Mouse (Mus musculus): ENCODE data around the gene Evi5. TPM values are rescaled to one million over a fixed set of nuclear protein-coding genes. Genes with fewer than 3 reads are reported as not detected.

Gene Evi5
- 64.5 and 67.3 TPM in 2 replicates for polyA plus RNA-seq (2015; fragmentation: Nextera tagmentation; extraction: Ambion mirVana)

DNA sequence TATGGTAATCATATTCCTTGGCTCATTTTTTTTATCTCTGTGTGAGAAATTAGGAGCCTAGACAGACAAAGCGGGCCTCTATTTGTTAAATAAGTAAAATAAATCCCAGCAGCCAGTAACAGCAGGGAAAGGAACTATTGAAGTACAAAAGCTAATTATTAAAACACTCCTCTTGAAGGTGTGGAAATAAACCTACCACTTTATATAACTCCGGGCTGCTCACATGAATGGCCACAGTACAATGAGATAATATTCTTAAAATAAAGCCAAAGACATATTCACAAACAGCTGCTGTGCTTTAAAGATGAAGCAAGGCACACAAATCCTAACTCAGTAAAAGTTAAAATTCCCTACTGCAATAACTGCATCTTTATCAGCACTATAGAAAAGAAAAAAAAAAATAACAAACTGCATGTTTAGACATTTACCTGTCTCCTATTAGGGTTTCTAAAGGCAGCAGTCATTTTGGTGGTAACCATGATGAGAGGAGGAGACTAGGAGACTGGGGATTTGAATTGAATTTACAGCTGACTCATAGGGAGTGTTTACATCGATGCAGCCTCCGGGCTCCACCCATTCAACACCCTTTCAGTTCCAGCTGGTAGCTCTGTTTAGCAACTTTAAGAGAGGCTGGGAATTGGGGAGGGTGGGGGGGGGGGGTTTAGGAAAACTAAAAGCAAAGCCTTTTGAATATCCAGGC lies at the start of gene Evi5:
Gene Evi5, minus strand, starts transcription at position 547 of the 700 bp plus-strand sequence.
- H3K4me1 ChIP-seq, result no peaks in the 10 kb centered on the region
- H3K4me3 ChIP-seq, result no peak within 1 kb of the TSS
- H3K27ac ChIP-seq, result no peak within 1 kb of the TSS
- H3K9me3 ChIP-seq, result no peaks in the 10 kb centered on the region
- no peaks in the 10 kb centered on the region for H3K36me3 ChIP-seq
- no peak for ATAC-seq (ENCODE audit: borderline replicate concordance, extremely low read depth, low FRiP score, low TSS enrichment)
- 34% methylated on average over 4 of the region's 4 CpGs for WGBS
- no peaks in the 10 kb centered on the region for H3K27me3 ChIP-seq
- H3K4me2 ChIP-seq, result no peak within 1 kb of the TSS
- no peak within 1 kb of the TSS for H3K9ac ChIP-seq

DNA sequence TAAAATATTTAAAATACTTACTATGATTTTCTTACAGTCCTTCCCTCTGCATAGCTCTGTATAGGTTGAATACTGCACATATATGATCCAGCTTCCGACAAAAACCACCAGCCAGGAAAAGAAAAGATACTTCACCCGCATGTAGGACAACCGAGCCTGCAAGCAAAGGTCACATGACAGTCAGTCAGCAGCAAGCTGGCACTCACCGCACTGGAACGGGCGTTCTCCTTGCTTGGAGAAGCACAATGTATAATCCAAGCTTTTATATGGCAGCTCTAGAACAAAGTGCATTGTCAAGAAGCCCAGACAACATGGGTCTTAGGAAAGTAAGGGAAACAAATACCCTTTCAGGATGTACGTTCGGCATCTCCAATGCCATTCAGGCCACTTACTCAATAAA lies 49.7 kb upstream of the Evi5 start:
- no peak overlapping the region for H3K27ac ChIP-seq

DNA sequence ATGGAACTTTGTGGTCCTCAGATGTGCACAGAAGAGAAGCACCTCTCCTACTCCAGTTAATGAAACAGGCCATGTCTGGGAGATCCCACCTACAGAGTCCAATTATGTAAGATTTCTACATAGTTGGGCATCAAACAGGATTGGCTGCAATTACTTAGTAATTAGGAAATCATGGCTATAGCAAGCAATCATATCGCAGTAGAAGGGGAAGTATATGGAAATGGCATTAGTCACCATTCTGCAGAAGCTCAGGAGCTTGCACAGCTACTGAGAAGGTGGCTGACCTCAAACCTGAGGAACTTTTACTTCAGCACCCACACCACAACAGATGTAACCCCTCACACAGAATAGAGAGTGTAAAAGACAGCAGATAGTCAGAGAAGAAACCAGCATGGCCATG lies 47.9 kb upstream of the Evi5 start:
- no peaks in the 10 kb centered on the region for H3K4me1 ChIP-seq
- no peak overlapping the region for H3K9ac ChIP-seq
- ATAC-seq (ENCODE audit: borderline replicate concordance, extremely low read depth, low FRiP score, low TSS enrichment), result no peak
- H3K4me2 ChIP-seq, result no peak overlapping the region
- H3K9me3 ChIP-seq, result no peaks in the 10 kb centered on the region
- no peak overlapping the region for H3K4me3 ChIP-seq
- whole genome bisulfite sequencing, result 86% methylated on average over 1 of the region's 1 CpGs
- H3K27me3 ChIP-seq, result no peaks in the 10 kb centered on the region
- H3K27ac ChIP-seq, result no peak overlapping the region
- no peaks in the 10 kb centered on the region for H3K36me3 ChIP-seq

More for the DNA sequence above, 49.7 kb upstream of the Evi5 start:
- H3K4me3 ChIP-seq, result no peak overlapping the region
- no peak overlapping the region for H3K9ac ChIP-seq
- no peaks in the 10 kb centered on the region for H3K27me3 ChIP-seq
- no peak overlapping the region for H3K4me2 ChIP-seq
- WGBS, result 79% methylated on average over 8 of the region's 8 CpGs
- ATAC-seq (ENCODE audit: borderline replicate concordance, extremely low read depth, low FRiP score, low TSS enrichment), result no peak
- H3K4me1 ChIP-seq, result no peaks in the 10 kb centered on the region
- no peaks in the 10 kb centered on the region for H3K36me3 ChIP-seq
- no peaks in the 10 kb centered on the region for H3K9me3 ChIP-seq

DNA sequence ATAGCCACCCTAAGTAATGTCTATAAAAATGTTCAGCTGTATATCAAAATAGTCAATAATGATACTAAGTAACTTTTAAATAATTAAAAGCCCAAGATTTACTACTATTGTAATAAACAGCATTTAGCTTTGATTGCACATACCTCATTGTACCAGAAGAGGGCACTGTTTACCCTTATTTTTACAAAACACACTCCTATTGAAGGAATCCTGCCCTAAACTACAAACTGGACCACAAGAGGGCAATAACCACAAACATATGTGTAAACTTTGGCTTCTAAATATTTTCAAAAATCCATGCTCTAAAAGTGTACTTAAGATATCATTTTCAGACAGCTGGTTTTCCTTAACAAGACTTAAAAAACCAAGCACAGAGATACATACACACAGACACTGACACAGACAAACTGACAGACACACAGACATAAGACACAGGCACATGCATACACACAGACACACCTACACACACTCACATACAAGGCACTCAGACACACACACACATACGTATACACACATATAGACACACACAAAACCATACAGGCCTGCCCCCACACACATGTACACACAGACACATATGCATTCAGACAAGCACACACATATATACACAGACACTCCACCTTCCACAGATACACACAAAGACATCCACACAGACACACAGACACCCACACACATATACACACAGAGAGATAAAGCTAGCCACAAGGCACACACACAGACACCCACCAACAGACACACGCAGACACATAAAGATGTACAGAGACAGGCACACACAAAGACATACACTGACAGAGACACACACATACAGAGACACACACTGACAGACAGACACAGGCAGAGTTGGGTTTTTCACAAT lies 46.7 kb upstream of the Evi5 start:
- Histone ChIP-seq H3K4me2 (no peak overlapping the region), H3K27ac (no peak overlapping the region), H3K4me1 (no peaks in the 10 kb centered on the region), H3K4me3 (no peak overlapping the region), H3K9me3 (no peaks in the 10 kb centered on the region), H3K9ac (no peak overlapping the region), H3K27me3 (no peaks in the 10 kb centered on the region), H3K36me3 (no peaks in the 10 kb centered on the region)
- ATAC-seq (ENCODE audit: borderline replicate concordance, extremely low read depth, low FRiP score, low TSS enrichment), result no peak
- 78% methylated on average over 2 of the region's 2 CpGs for WGBS

DNA sequence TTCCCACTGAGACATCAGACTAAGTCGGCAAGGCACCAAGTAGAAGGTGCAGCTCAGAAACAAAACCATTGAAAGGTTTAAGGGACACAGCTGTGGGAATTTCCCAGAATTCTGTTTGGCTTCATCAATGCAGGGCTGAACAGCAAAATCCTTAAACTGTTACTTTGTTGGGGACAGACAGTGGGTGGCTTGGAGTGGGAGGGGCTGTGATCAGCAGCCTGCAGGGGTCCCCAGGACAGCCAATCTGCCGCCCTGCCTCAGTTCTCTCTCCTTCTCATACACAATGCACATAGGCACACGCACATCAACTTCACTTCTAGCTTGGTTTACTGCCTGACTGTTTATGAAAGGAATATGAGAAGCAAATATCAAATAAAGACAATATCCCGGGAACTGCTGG lies 40.4 kb upstream of the Evi5 start:
- 50% methylated on average over 4 of the region's 4 CpGs for WGBS
- Histone ChIP-seq H3K9me3 (no peaks in the 10 kb centered on the region), H3K4me2 (no peak overlapping the region), H3K4me1 (no peaks in the 10 kb centered on the region), H3K4me3 (no peak overlapping the region), H3K27ac (no peak overlapping the region), H3K9ac (no peak overlapping the region), H3K27me3 (no peaks in the 10 kb centered on the region), H3K36me3 (no peaks in the 10 kb centered on the region)
- no peak for ATAC-seq (ENCODE audit: borderline replicate concordance, extremely low read depth, low FRiP score, low TSS enrichment)

DNA sequence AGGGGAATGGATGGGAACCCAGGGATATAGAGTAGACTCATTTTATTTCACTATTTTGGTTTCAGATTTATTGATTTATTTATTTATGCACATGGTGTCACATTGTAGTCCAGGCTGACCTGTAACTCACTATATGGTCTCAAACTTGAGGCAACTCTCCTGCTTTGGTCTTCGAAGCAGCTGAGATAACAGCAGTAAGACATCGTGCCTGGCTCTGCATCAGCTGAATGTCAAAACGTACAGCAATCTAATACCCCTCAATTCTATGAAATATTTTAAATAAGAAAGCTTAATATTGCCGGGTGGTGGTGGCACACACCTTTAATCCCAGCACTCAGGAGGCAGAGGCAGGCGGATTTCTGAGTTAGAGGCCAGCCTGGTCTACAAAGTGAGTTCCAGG lies 36.1 kb upstream of the Evi5 start:
- no peak overlapping the region for H3K27ac ChIP-seq
- H3K9ac ChIP-seq, result no peak overlapping the region
- peaks cover 42% of the 10 kb centered on the region for H3K36me3 ChIP-seq
- H3K4me3 ChIP-seq, result no peak overlapping the region
- no peaks in the 10 kb centered on the region for H3K4me1 ChIP-seq
- ATAC-seq (ENCODE audit: borderline replicate concordance, extremely low read depth, low FRiP score, low TSS enrichment), result no peak
- no peaks in the 10 kb centered on the region for H3K9me3 ChIP-seq
- WGBS, result 88% methylated on average over 5 of the region's 5 CpGs
- no peaks in the 10 kb centered on the region for H3K27me3 ChIP-seq
- H3K4me2 ChIP-seq, result no peak overlapping the region

DNA sequence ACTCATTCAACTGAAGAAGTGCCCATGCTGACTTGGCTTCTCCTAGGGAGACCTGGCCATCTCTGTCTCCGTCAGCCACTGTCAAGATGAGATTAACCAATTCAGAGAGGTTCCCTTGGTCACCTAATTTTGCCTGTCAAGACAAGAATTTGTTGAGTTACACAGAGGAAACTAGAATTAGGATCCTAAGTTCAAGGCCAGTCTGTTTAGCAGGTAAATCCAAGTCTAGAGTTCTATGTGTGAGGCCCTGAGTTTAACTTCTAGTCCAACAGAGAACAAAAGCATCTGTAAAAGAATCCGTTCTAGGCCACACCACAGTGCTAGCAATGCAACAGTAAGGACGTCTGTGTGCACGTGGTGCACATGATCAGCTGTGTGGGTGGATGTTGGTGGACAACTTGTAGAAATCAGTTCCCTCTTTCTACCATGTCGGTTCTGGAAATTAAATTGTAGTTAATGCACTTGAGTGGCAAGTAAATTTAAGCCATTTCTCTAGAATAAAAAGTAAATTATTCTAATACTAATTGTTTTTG lies 35.2 kb upstream of the Evi5 start:
- WGBS, result 57% methylated on average over 5 of the region's 5 CpGs
- H3K4me3 ChIP-seq, result no peak overlapping the region
- no peaks in the 10 kb centered on the region for H3K4me1 ChIP-seq
- ATAC-seq (ENCODE audit: borderline replicate concordance, extremely low read depth, low FRiP score, low TSS enrichment), result no peak
- no peaks in the 10 kb centered on the region for H3K27me3 ChIP-seq
- peaks cover 50% of the 10 kb centered on the region for H3K36me3 ChIP-seq
- H3K4me2 ChIP-seq, result no peak overlapping the region
- no peak overlapping the region for H3K9ac ChIP-seq
- H3K9me3 ChIP-seq, result no peaks in the 10 kb centered on the region
- H3K27ac ChIP-seq, result no peak overlapping the region

DNA sequence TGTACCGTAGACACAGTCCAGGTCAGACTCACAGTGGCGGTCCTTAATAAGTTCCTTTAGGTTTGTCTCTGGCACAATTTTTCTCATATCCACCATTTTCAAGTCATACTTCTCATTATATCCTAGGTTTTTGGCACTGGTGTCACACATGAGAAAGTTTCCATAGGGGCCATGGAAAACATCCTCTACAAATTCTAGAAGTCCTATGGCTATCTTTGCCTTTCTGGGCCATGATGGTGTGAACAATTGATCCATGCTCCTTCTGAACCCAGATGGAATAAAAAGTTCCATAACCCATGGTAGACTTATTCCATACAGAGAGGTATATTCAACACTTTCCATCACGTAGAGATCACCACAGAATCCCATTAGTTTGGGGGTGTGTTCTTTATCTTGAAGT lies 34.8 kb upstream of the Evi5 start:
- no peak for ATAC-seq (ENCODE audit: borderline replicate concordance, extremely low read depth, low FRiP score, low TSS enrichment)
- peaks cover 55% of the 10 kb centered on the region for H3K36me3 ChIP-seq
- no peaks in the 10 kb centered on the region for H3K27me3 ChIP-seq
- no peak overlapping the region for H3K4me3 ChIP-seq
- no peak overlapping the region for H3K27ac ChIP-seq
- H3K9me3 ChIP-seq, result no peaks in the 10 kb centered on the region
- no peak overlapping the region for H3K9ac ChIP-seq
- H3K4me1 ChIP-seq, result no peaks in the 10 kb centered on the region
- 82% methylated on average over 3 of the region's 3 CpGs for WGBS
- H3K4me2 ChIP-seq, result no peak overlapping the region

DNA sequence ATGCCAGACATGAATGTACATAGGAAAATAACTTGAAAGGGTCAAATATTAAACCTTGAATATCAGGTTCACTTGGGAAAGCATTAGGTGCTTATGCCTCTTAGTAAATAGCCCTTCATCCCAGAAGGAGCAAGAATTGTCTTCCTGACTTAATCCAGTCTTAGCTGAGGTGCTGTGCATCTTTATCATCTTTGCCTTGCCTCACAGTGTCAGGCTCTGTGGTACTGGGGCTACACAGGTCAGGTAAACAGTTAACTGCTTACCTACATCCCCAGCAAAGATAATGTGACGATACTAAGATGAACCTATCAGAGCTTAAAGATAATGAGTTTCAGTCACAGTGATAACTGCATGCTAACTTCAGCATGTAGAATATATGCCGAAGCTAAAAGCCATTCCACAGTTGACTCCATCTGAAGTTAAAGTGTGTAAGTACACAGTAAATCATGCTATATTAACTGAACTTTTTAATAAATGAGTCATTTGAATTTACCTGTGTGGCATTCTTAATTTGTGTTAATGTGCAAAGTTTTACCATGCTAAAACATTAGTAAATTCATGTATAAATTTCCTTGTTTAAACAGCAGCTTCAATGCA lies 33.7 kb upstream of the Evi5 start:
- Histone ChIP-seq H3K27ac (no peak overlapping the region), H3K4me3 (no peak overlapping the region), H3K27me3 (no peaks in the 10 kb centered on the region), H3K36me3 (peaks cover 65% of the 10 kb centered on the region), H3K4me2 (no peak overlapping the region), H3K9ac (no peak overlapping the region), H3K9me3 (no peaks in the 10 kb centered on the region), H3K4me1 (no peaks in the 10 kb centered on the region)
- 84% methylated on average over 2 of the region's 2 CpGs for WGBS
- no peak for ATAC-seq (ENCODE audit: borderline replicate concordance, extremely low read depth, low FRiP score, low TSS enrichment)

DNA sequence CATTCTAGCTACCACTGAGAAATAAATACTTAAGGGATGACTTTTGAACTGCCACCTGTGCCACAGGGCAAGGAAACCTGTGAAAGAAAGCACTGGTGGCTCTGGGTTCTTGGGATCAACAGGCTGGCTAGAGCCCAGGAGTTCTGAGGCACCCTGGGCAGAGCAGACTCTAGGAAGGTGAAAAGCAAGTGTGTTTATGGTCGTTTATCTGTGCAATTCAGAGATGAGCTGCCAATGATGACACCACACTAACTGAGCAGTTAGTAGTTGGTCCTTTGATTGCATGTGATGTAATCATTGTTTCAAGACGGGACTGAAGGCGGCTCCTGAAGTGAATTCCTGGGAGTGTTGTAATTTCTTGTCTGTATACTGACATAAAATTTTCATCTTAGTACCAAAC lies 29.4 kb upstream of the Evi5 start:
- H3K4me3 ChIP-seq, result no peak overlapping the region
- H3K9me3 ChIP-seq, result no peaks in the 10 kb centered on the region
- 69% methylated on average over 3 of the region's 3 CpGs for WGBS
- H3K4me1 ChIP-seq, result peaks cover 7% of the 10 kb centered on the region; the same call in 1 of the 2 replicates
- no peak overlapping the region for H3K27ac ChIP-seq
- peaks cover 67% of the 10 kb centered on the region for H3K36me3 ChIP-seq
- no peak for ATAC-seq (ENCODE audit: borderline replicate concordance, extremely low read depth, low FRiP score, low TSS enrichment)
- no peak overlapping the region for H3K9ac ChIP-seq
- H3K4me2 ChIP-seq, result no peak overlapping the region
- no peaks in the 10 kb centered on the region for H3K27me3 ChIP-seq

DNA sequence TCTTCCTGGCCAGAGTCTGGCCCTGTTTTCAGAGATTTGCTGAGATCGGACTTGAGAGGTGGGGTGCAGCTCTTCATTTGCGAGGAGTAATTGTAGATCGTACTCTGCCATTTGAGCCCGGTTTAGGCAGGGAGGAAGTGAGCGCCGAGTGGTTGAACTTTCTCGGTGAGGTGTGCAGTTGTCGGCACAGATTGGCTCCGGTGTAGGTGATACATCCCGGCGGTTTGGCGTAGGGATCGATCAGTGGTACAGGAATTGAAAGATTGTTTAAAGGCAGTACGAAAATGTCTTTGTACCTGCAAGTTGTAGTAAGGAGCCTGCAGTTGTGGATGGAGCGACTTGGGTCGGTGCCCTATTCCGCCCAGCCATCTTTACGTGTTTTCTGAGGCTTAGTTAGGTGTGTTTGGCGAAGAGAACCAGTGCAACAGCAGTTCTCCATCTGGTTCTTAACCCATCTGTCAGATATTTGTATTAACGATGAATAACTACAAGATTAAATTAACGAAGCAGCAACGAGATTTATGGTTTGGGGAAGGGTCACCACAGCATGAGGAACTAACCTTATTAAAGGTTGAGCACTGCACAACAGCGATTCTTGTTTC lies 26.2 kb upstream of the Evi5 start:
- Histone ChIP-seq H3K27me3 (no peaks in the 10 kb centered on the region), H3K9ac (peak overlapping the region; percentile 94), H3K27ac (peak overlapping the region; percentile 78), H3K4me1 (peaks cover 7% of the 10 kb centered on the region; the same call in 1 of the 2 replicates), H3K4me3 (peak overlapping the region; percentile 81), H3K4me2 (peak overlapping the region; percentile 63), H3K9me3 (no peaks in the 10 kb centered on the region), H3K36me3 (peaks cover 35% of the 10 kb centered on the region)
- 0% methylated on average over 23 of the region's 23 CpGs for WGBS
- ATAC-seq (ENCODE audit: borderline replicate concordance, extremely low read depth, low FRiP score, low TSS enrichment), result no peak

Data from lung, embryonic 15.5 days (tissue).